Mouse (Mus musculus) heart, adult 2 months (tissue): ENCODE data around the gene Iqsec3.

Source experiments
- EP300 ChIP-seq: fragments of 200-500 bp; IDR thresholded peaks from 2 replicates; pipeline ENCODE4 v1.6.1; 2011; ENCODE audit warnings: low read depth, low read length, control low read depth; ENCODE audit not compliant: insufficient read depth
- POLR2A ChIP-seq: fragments of 200-500 bp; IDR thresholded peaks from 2 replicates; pipeline ENCODE4 v1.6.1; 2011; ENCODE audit warnings: mild to moderate bottlenecking, low read depth, low read length, control low read depth; ENCODE audit not compliant: insufficient read depth

GRCm38 (mm10) chr6:121357232-121357631 lies 116.2 kb downstream of the Iqsec3 start:
- TF ChIP-seq EP300 (no peak), POLR2A (no peak)
